Mouse (Mus musculus) hindbrain, embryonic 15.5 days (tissue): ENCODE results near the gene Smyd3. TPM values are rescaled to one million over a fixed set of nuclear protein-coding genes. Genes with fewer than 3 reads are reported as not detected.
A peak's percentile ranks its signal among the peaks of the same experiment; 100 is the strongest.
"Not testable (repeated sequence)": the region's sequence is repeated elsewhere in the genome, so short reads cannot be mapped to it uniquely, and the experiment has no call there.

ENCODE experiments used
- ATAC-seq: fragments of 200-750 bp; cut with Nextera tagmentation; 2 replicates; pipeline ENCODE4 v1.8.0; 2017; ENCODE audit warnings: low read depth, moderate number of reproducible peaks, moderate TSS enrichment; ENCODE audit not compliant: low FRiP score
- H3K27ac ChIP-seq: fragments of 300-500 bp; sonication (generic); replicated peaks from 2 replicates; pipeline ENCODE4 v1.5.1; 2015; ENCODE audit warnings: mild to moderate bottlenecking, inconsistent platforms
- H3K27me3 ChIP-seq: fragments of 300-500 bp; sonication (generic); 2 replicates; pipeline ENCODE4 v1.6.1; 2015; ENCODE audit warnings: control low read depth, inconsistent platforms
- H3K36me3 ChIP-seq: fragments of 300-500 bp; sonication (generic); 2 replicates; pipeline ENCODE4 v1.6.1; 2015; ENCODE audit warnings: control low read depth, inconsistent platforms
- H3K4me1 ChIP-seq: fragments of 300-500 bp; sonication (generic); replicated peaks from 2 replicates; pipeline ENCODE4 v1.6.1; 2015; ENCODE audit warnings: control low read depth, inconsistent platforms
- H3K4me2 ChIP-seq: fragments of 300-500 bp; sonication (generic); 2 replicates; pipeline ENCODE4 v1.6.1; 2015; ENCODE audit warnings: moderate library complexity, mild to moderate bottlenecking, inconsistent platforms
- H3K4me3 ChIP-seq: fragments of 300-500 bp; sonication (generic); 2 replicates; pipeline ENCODE4 v1.5.1; 2015; ENCODE audit warnings: mild to moderate bottlenecking, inconsistent platforms
- H3K9ac ChIP-seq: fragments of 300-500 bp; sonication (generic); 2 replicates; pipeline ENCODE4 v1.6.1; 2015; ENCODE audit warnings: inconsistent platforms
- H3K9me3 ChIP-seq: fragments of 300-500 bp; sonication (generic); 2 replicates; pipeline ENCODE4 v1.6.1; 2016; ENCODE audit warnings: control low read depth, inconsistent platforms
- WGBS: fragments of 180-500 bp; shearing (Covaris S2); methylation state at CpG from one replicate; pipeline ENCODE4 v1.1.7; 2015; 5-methylcytosine and 5-hydroxymethylcytosine counted together
- polyA plus RNA-seq: library from polyadenylated mRNA; unstranded; fragments of >200 nt; fragmentation: Nextera tagmentation; extraction: Ambion mirVana; gene quantifications from 2 replicates; pipeline ENCODE4 v1.2.1, GENCODE M21; 2015

The Smyd3 gene
- polyA plus RNA-seq, 1 experiment from 2014 or later, result 26.0 TPM

DNA sequence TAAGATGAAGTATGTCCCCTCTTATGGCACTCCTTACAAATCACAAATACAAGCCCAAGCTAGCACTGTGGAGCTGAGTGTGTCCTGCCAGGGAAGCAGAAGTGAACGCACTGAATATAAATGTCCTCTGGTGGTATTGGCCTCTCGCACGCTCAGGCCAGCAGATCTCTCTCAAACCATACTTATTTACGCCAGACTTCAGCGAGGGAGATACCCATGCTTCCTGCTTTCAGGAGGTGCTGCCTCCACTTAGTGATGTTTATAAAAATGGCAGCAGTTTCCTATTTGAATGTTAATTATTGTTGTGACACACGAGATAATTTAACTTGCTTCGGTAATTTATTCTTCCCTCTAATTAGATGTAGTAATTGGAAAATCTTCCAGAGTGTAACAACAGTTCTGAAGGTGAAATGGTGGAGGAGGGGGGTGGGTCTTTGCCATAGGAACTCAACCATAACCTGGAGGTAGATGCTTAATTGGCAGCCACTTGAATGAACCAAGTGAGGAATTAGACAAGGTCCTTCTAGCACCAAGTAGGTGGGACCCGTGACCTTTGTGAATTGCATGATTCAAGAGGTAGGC lies 224.0 kb downstream of the Smyd3 start:
- H3K27ac ChIP-seq, result no peak overlapping the region
- 72% methylated on average over 8 of the region's 8 CpGs for WGBS

DNA sequence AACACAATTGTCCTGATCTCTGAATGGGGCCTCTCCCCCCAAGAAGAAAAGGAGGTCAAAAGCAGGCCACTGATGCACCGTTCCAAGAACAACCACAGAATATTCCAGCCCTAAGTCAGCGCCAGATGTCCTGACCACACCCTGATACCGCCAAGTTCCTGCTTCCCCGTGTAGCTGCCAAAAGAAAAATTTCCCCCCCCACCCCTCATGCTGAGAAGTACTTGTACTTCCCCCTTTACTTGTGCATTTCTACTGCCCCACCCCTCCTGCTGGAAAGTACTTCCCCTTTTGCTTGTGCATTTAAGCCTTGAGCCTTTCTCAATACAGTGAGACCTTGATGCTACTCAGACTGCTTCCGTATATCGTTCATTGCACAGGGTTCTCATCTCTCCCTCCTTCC lies 227.7 kb downstream of the Smyd3 start:
- H3K4me2 ChIP-seq, H3K27me3 ChIP-seq, H3K9ac ChIP-seq, H3K9me3 ChIP-seq, H3K27ac ChIP-seq, H3K36me3 ChIP-seq, ATAC-seq, H3K4me3 ChIP-seq, H3K4me1 ChIP-seq: not testable (repeated sequence)
- WGBS, result 88% methylated on average over 6 of the region's 6 CpGs

More for the DNA sequence above, 224.0 kb downstream of the Smyd3 start:
- 0 out of 2 replicates have a peak, but pooled peaks cover 4% of the 10 kb centered on the region for H3K4me1 ChIP-seq
- H3K9me3 ChIP-seq, result no peaks in the 10 kb centered on the region
- no peak overlapping the region for H3K9ac ChIP-seq
- no peak overlapping the region for H3K4me3 ChIP-seq
- H3K27me3 ChIP-seq, result no peaks in the 10 kb centered on the region
- ATAC-seq, result no peak
- no peak overlapping the region for H3K4me2 ChIP-seq
- H3K36me3 ChIP-seq, result no peaks in the 10 kb centered on the region

DNA sequence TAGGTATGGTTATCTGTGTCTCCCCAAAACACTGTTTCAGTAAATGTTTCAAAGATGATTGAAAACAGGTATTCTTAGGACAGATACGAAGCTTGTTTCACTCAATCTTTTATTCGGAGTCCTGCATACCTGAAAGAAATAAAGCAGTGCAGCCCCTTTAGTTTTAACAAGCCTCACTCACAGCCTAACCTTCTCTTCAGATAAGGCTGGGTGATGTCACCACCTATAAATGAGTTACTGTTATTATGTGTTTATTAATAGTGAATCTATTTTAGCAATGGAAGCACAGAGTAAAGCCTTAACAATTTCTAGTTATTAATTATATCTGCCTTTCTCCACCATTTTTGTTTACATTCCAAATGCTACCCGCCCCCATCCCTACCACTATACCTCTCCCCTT lies 228.1 kb downstream of the Smyd3 start:
- H3K4me3 ChIP-seq, result no peak overlapping the region
- no peaks in the 10 kb centered on the region for H3K9me3 ChIP-seq
- no peak overlapping the region for H3K9ac ChIP-seq
- H3K27me3 ChIP-seq, result no peaks in the 10 kb centered on the region
- H3K36me3 ChIP-seq, result no peaks in the 10 kb centered on the region
- H3K4me1 ChIP-seq, result 0 out of 2 replicates have a peak, but pooled peaks cover 4% of the 10 kb centered on the region
- ATAC-seq, result no peak
- no peak overlapping the region for H3K27ac ChIP-seq
- no peak overlapping the region for H3K4me2 ChIP-seq
- 92% methylated on average over 3 of the region's 3 CpGs for WGBS

DNA sequence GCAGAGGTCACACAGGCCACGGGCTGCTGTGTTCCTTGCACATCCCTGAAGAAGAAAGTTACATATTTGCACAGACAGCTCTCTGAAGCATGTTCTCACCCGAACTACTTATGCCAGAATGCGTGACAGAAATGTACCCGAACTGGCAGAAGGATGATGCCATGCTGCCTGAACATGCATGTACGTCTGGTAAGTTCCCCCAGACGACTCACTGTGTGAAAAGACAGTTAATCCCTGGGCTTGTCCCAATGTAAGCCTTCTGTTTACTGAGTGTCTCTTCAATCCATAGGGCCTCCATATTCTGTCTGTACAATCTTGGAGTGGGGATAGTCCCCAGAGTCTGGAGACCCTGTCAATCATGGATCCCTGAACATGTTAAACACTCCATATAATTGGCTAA lies 231.1 kb downstream of the Smyd3 start:
- no peak overlapping the region for H3K4me3 ChIP-seq
- peaks cover 4% of the 10 kb centered on the region for H3K4me1 ChIP-seq
- H3K9ac ChIP-seq, result no peak overlapping the region
- no peak overlapping the region for H3K4me2 ChIP-seq
- 90% methylated on average over 6 of the region's 6 CpGs for WGBS
- no peak overlapping the region for H3K27ac ChIP-seq
- H3K27me3 ChIP-seq, result no peaks in the 10 kb centered on the region
- no peaks in the 10 kb centered on the region for H3K9me3 ChIP-seq
- H3K36me3 ChIP-seq, result no peaks in the 10 kb centered on the region
- no peak for ATAC-seq

DNA sequence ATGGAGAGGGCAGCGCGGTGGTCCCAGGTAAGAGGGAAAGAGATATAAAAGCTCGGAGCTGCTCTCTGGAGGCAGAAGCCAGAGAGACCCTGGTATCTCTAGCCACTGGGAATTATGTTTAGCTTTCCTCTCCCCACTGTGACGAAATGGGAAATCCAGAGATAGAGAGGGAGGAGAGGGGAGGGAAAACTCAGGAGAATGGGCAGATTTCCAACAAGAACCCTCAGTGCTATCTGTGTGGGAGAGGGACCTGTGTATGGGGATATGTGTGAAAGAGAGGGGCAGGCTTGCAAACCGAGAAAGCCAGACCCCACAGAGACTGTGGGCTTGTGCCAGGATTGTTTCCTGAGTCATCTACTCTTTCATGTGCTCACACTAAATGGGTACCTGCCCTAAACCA lies 235.0 kb downstream of the Smyd3 start:
- 80% methylated on average over 5 of the region's 5 CpGs for WGBS
- H3K4me3 ChIP-seq, result no peak overlapping the region
- peaks cover 5% of the 10 kb centered on the region for H3K4me1 ChIP-seq
- no peaks in the 10 kb centered on the region for H3K27me3 ChIP-seq
- no peaks in the 10 kb centered on the region for H3K9me3 ChIP-seq
- H3K36me3 ChIP-seq, result no peaks in the 10 kb centered on the region
- H3K27ac ChIP-seq, result no peak overlapping the region
- H3K9ac ChIP-seq, result no peak overlapping the region
- no peak overlapping the region for H3K4me2 ChIP-seq
- no peak for ATAC-seq

DNA sequence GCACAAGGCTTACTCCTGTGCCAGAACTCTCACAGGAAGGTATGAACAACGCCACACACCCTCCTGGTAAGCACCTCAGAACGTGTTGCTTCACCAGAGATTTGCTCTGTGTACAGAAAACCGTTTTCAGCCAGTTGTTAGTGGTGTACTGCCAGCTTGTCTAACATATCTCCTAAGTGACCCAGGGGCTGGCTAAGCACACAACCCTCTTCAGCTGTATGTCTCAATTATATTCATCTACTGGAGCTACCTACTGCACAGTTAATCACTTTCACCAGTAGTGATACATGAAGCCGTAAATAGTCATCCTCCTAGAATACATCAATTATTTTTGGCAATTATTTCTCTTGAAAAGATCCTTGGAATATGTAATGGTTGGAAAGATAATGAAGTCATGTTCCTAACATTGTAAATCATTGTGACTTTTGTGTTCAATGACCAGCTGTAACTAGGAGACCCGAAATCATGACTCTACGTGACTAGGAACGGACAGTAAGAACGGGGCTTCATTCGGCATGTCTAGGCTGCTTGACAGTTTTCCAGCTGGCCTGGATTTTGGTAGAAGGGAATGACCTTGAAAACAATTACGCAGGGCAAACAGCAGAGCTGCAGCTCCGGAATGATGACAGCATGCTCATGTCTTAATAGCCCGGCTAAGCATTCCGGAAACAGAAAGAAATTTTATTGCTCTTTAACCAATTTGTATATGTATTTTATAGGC lies 236.3 kb downstream of the Smyd3 start:
- WGBS, result 53% methylated on average over 13 of the region's 13 CpGs
- H3K27me3 ChIP-seq, result no peaks in the 10 kb centered on the region
- peak overlapping the region; percentile 27; the same call in 1 of the 2 replicates for H3K27ac ChIP-seq
- H3K36me3 ChIP-seq, result no peaks in the 10 kb centered on the region
- no peak overlapping the region for H3K4me3 ChIP-seq
- 0 out of 2 replicates have a peak, but pooled peaks have one; percentile 23 for ATAC-seq
- no peak overlapping the region for H3K4me2 ChIP-seq
- H3K9me3 ChIP-seq, result no peaks in the 10 kb centered on the region
- H3K4me1 ChIP-seq, result peaks cover 5% of the 10 kb centered on the region
- no peak overlapping the region for H3K9ac ChIP-seq

DNA sequence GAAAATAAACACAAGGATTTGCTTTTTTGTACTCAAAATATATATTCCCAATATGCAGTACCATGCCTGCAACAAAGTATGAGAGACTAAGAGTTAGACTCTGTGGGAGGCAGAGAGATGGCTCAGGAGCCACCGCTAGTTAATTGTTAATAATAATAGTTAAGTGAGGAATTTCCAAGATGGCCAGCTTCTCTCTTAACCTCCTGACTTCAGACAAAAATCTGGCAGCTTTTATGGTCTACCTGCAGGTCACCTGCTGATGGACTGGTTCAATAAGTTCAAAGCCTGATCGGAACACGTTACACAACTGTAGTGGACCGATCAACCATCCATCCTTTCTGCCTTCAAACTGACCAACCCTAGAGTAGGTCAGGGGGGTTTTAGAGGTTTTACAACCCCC lies 238.7 kb downstream of the Smyd3 start:
- ATAC-seq, result no peak
- 94% methylated on average over 4 of the region's 4 CpGs for WGBS
- no peaks in the 10 kb centered on the region for H3K27me3 ChIP-seq

DNA sequence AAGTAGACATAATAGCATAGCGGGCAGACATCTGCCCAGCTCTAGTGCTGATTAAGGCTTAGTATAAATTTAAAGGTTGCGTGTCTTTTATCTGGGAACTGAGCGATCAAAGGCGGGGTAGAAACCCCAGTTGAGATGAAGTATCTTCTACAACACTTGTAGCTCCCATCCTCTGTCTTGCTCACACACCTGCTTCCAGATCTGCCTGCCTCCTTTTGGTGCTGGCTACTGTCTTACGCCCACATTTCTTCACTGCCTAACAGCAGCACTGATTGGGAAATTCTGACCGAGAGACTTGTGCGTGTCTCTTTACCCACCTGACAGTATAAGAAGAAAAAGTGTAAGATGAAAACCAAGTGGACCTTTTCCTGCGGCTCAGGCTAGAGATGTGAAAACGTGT lies 240.5 kb downstream of the Smyd3 start:
- WGBS, result 92% methylated on average over 9 of the region's 9 CpGs
- Histone ChIP-seq H3K36me3 (no peaks in the 10 kb centered on the region), H3K9me3 (no peaks in the 10 kb centered on the region), H3K9ac (no peak overlapping the region), H3K4me2 (no peak overlapping the region), H3K27me3 (no peaks in the 10 kb centered on the region), H3K27ac (no peak overlapping the region), H3K4me3 (no peak overlapping the region), H3K4me1 (peaks cover 5% of the 10 kb centered on the region)
- ATAC-seq, result no peak

More for the DNA sequence above, 238.7 kb downstream of the Smyd3 start:
- Histone ChIP-seq H3K4me2 (no peak overlapping the region), H3K9ac (no peak overlapping the region), H3K36me3 (no peaks in the 10 kb centered on the region), H3K4me3 (no peak overlapping the region), H3K9me3 (no peaks in the 10 kb centered on the region), H3K27ac (no peak overlapping the region), H3K4me1 (peaks cover 5% of the 10 kb centered on the region)

DNA sequence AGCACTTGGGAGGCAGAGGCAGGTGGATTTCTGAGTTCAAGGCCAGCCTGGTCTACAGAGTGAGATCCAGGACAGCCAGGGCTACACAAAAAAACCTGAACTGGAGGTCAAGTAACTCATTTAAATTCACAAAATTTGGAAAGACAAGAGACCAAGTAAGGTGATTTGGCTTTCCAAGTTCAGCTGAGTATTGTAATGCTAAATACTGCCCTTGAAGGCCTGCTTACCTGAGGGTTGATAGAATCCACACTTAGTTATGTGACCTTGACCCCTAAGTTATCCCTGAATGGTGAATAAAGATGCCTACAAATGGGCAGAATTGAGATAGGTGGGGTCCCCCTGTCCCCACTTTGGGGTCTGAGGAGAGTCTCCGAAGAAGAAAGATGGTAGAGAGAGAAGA lies 241.0 kb downstream of the Smyd3 start:
- no peaks in the 10 kb centered on the region for H3K36me3 ChIP-seq
- 100% methylated on average over 1 of the region's 1 CpGs for WGBS
- H3K27ac ChIP-seq, result no peak overlapping the region
- H3K27me3 ChIP-seq, result no peaks in the 10 kb centered on the region
- peaks cover 3% of the 10 kb centered on the region for H3K4me1 ChIP-seq
- no peak for ATAC-seq
- no peaks in the 10 kb centered on the region for H3K9me3 ChIP-seq
- H3K4me2 ChIP-seq, result no peak overlapping the region
- H3K4me3 ChIP-seq, result no peak overlapping the region
- H3K9ac ChIP-seq, result no peak overlapping the region

DNA sequence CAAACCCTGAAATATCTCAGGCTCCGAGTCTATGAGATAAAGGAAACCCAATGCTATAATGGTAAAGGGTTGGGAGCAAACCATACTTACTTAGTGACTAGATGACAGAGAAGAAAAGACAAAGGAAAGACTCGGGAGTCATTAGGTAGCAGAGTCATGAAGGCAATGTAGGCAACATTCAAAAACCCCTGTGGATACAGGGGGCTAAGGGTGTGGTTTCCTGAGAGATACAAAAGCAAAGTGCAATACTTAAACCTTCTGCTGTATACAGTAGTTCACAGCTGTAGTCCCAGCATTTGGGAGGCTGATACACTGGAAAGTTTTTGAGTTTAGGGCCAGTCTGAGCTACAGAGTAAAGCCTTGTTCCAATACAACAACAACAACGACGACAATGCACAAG lies 244.9 kb downstream of the Smyd3 start:
- 93% methylated on average over 4 of the region's 4 CpGs for WGBS
- H3K9me3 ChIP-seq, result 0 out of 2 replicates have a peak, but pooled peaks cover 5% of the 10 kb centered on the region
- ATAC-seq, result no peak

DNA sequence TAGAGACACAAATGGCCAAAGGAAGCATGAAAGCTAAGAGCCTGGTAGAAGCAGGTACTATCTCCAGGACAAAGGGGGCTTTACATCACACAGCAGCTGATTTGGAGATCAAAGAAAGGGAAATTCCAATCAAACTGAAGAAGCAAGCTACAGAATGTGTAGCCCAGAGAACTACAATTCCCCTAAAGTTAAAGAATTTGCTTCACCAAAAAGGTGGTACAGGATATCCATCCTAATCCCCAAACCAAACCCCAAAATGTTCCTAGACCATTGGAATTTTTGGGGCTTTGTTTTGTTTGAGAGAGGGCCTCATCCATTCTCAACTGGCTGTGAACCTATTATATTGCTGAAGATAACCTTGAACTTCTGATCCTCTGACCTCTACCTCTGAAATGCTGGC lies 245.5 kb downstream of the Smyd3 start:
- Histone ChIP-seq H3K4me3 (no peak overlapping the region), H3K27ac (no peak overlapping the region), H3K27me3 (no peaks in the 10 kb centered on the region), H3K4me2 (no peak overlapping the region), H3K9ac (no peak overlapping the region), H3K36me3 (no peaks in the 10 kb centered on the region), H3K9me3 (0 out of 2 replicates have a peak, but pooled peaks cover 5% of the 10 kb centered on the region), H3K4me1 (no peaks in the 10 kb centered on the region)
- ATAC-seq, result no peak

More for the DNA sequence above, 244.9 kb downstream of the Smyd3 start:
- no peak overlapping the region for H3K9ac ChIP-seq
- no peaks in the 10 kb centered on the region for H3K4me1 ChIP-seq
- no peak overlapping the region for H3K4me2 ChIP-seq
- H3K36me3 ChIP-seq, result no peaks in the 10 kb centered on the region
- H3K27me3 ChIP-seq, result no peaks in the 10 kb centered on the region
- no peak overlapping the region for H3K27ac ChIP-seq
- H3K4me3 ChIP-seq, result no peak overlapping the region

DNA sequence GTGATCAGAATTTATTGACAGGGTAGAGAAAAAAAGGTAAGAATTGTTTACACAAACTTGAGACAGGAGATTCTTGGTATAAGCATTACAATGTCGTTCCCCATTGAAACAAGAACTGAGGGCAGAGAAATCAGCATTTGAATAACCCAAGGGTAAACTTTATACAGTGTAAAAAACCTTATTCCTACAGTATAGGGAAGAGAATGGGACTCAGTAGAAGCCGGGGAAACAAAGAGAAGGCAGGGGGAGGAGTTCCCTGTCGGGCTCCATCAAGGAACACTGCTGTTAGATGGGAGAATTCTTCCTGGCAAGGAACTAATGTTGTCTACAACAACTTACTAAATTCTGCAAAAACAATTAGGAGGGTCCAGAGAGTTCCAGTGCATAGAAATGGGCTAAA lies 250.9 kb downstream of the Smyd3 start:
- Histone ChIP-seq H3K9me3 (0 out of 2 replicates have a peak, but pooled peaks cover 5% of the 10 kb centered on the region), H3K4me3 (no peak overlapping the region), H3K9ac (no peak overlapping the region), H3K4me1 (peaks cover 3% of the 10 kb centered on the region), H3K4me2 (no peak overlapping the region), H3K27ac (no peak overlapping the region), H3K27me3 (no peaks in the 10 kb centered on the region), H3K36me3 (no peaks in the 10 kb centered on the region)
- ATAC-seq, result no peak
- 60% methylated on average over 3 of the region's 3 CpGs for WGBS
